8 mouse cellular contexts compared by ENCODE assay signal in the genomic region with DNA sequence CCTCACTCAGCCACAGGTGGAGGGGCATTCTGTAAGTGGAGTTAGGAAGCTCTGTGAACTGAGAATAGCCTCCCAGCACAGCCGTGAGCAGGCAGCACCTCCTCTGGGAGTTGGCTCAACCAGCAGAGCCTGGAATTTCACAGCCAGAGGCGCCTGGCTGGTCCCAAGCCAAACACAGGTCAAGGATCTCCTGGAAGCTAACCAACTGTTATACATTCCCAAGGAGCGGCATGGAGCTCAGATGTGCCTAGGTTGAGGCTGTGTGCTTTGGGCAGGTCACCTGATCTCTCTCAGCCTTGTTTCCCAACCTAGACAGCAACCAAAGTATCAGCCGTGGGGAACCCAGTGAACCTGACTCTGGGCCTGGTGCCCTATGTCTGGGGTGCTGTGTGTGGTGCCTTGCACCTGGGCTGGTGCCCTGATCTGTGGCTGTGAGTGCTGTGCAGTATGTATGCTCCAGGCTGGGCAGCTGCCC. TPM values are rescaled to one million over a fixed set of nuclear protein-coding genes. Genes with fewer than 3 reads are reported as not detected.
DNase-seq lines count a peak whose midpoint lies in the region; ATAC-seq and TF ChIP-seq lines count a peak whose summit lies in the region.

No protein-coding gene starts in this region.

- no peaks in the 10 kb centered on the region for H3K36me3 ChIP-seq in forebrain, embryonic 10.5 days (replicated peaks)
- H3K36me3 ChIP-seq in forebrain, embryonic 16.5 days (ENCODE audit: control insufficient read depth, insufficient read depth): no peaks in the 10 kb centered on the region
- H3K36me3 ChIP-seq in heart, postnatal 0 days (replicated peaks; ENCODE audit: control insufficient read depth, insufficient read depth, low read length): no peaks in the 10 kb centered on the region
- no peaks in the 10 kb centered on the region for H3K36me3 ChIP-seq in limb, embryonic 13.5 days
- H3K36me3 ChIP-seq in forebrain, embryonic 12.5 days (replicated peaks): no peaks in the 10 kb centered on the region

- peaks cover 27% of the 10 kb centered on the region for H3K27me3 ChIP-seq in forebrain, embryonic 10.5 days (ENCODE audit: poor library complexity, severe bottlenecking)
- peaks cover 17% of the 10 kb centered on the region for H3K27me3 ChIP-seq in forebrain, embryonic 16.5 days (replicated peaks; ENCODE audit: control insufficient read depth, insufficient read depth, low read length)
- H3K27me3 ChIP-seq in heart, postnatal 0 days (ENCODE audit: control insufficient read depth, insufficient read depth, low read length): peaks cover 21% of the 10 kb centered on the region
- peaks cover 24% of the 10 kb centered on the region for H3K27me3 ChIP-seq in limb, embryonic 13.5 days
- peaks cover 25% of the 10 kb centered on the region for H3K27me3 ChIP-seq in forebrain, embryonic 12.5 days

- whole genome bisulfite sequencing in forebrain, embryonic 10.5 days: 77% methylated on average over 4 of the region's 4 CpGs
- WGBS in forebrain, embryonic 16.5 days: 58% methylated on average over 4 of the region's 4 CpGs
- 11% methylated on average over 4 of the region's 4 CpGs for WGBS in heart, postnatal 0 days
- WGBS in limb, embryonic 13.5 days: 28% methylated on average over 4 of the region's 4 CpGs
- WGBS in forebrain, embryonic 12.5 days: 78% methylated on average over 4 of the region's 4 CpGs

- peaks cover 50% of the 10 kb centered on the region for H3K4me1 ChIP-seq in forebrain, embryonic 10.5 days
- peaks cover 11% of the 10 kb centered on the region for H3K4me1 ChIP-seq in forebrain, embryonic 16.5 days (replicated peaks; ENCODE audit: control insufficient read depth, insufficient read depth, low read length)
- peaks cover 47% of the 10 kb centered on the region for H3K4me1 ChIP-seq in heart, postnatal 0 days (ENCODE audit: control insufficient read depth, insufficient read depth)
- peaks cover 77% of the 10 kb centered on the region for H3K4me1 ChIP-seq in limb, embryonic 13.5 days
- H3K4me1 ChIP-seq in forebrain, embryonic 12.5 days: peaks cover 4% of the 10 kb centered on the region

- ATAC-seq in forebrain, embryonic 16.5 days: no peak
- peak; percentile 39 for ATAC-seq in heart, postnatal 0 days (ENCODE audit: insufficient read depth, low read depth)
- ATAC-seq in limb, embryonic 13.5 days (ENCODE audit: low FRiP score, low read depth): peak; percentile 71
- ATAC-seq in erythroid progenitor cell, adult 5-6 weeks (replicated peaks; ENCODE audit: low FRiP score, poor library complexity, severe bottlenecking): no peak
- ATAC-seq in forebrain, embryonic 12.5 days (ENCODE audit: low FRiP score): no peak

- H3K9me3 ChIP-seq in forebrain, embryonic 10.5 days: no peaks in the 10 kb centered on the region
- H3K9me3 ChIP-seq in forebrain, embryonic 16.5 days (ENCODE audit: control insufficient read depth, low read length): no peaks in the 10 kb centered on the region
- H3K9me3 ChIP-seq in heart, postnatal 0 days (replicated peaks; ENCODE audit: control insufficient read depth, low read length): no peaks in the 10 kb centered on the region
- H3K9me3 ChIP-seq in limb, embryonic 13.5 days: no peaks in the 10 kb centered on the region
- H3K9me3 ChIP-seq in forebrain, embryonic 12.5 days: no peaks in the 10 kb centered on the region

- peak overlapping the region; percentile 25; the same call in 1 of the 2 replicates for H3K27ac ChIP-seq in forebrain, embryonic 10.5 days
- no peak overlapping the region for H3K27ac ChIP-seq in forebrain, embryonic 16.5 days (ENCODE audit: low read length)
- peak overlapping the region; percentile 72 for H3K27ac ChIP-seq in heart, postnatal 0 days (ENCODE audit: low read depth)
- peak overlapping the region; percentile 62; the same call in 1 of the 2 replicates for H3K27ac ChIP-seq in limb, embryonic 13.5 days
- no peak overlapping the region for H3K27ac ChIP-seq in forebrain, embryonic 12.5 days

- no peak for DNase-seq in forebrain, embryonic 10.5 days (ENCODE audit: extremely low spot score, low spot score)
- DNase-seq in brain, embryonic 14.5 days (ENCODE audit: low read depth): peak; percentile 18
- peak; percentile 76 for DNase-seq in heart, postnatal 0 days (ENCODE audit: low spot score)
- DNase-seq in frontal cortex, postnatal 25 days (ENCODE audit: low spot score in 2 of 2): no peak

- no peak for TF ChIP-seq POLR2A in brain, embryonic 14.5 days (IDR thresholded peaks at IDR 0.05; ENCODE audit: borderline replicate concordance, extremely low read depth, insufficient read depth, insufficient read length, poor library complexity, severe bottlenecking)

- no peak overlapping the region for H3K9ac ChIP-seq in forebrain, embryonic 16.5 days (replicated peaks; ENCODE audit: low read depth, low read length)
- no peak overlapping the region for H3K9ac ChIP-seq in heart, postnatal 0 days (replicated peaks; ENCODE audit: low read depth, low read length)
- no peak overlapping the region for H3K9ac ChIP-seq in limb, embryonic 13.5 days
- H3K9ac ChIP-seq in forebrain, embryonic 12.5 days: no peak overlapping the region

- no peak overlapping the region for H3K4me2 ChIP-seq in forebrain, embryonic 16.5 days (ENCODE audit: low read length)
- no peak overlapping the region for H3K4me2 ChIP-seq in heart, postnatal 0 days (ENCODE audit: low read depth, low read length)
- H3K4me2 ChIP-seq in limb, embryonic 13.5 days (replicated peaks): no peak overlapping the region
- no peak overlapping the region for H3K4me2 ChIP-seq in forebrain, embryonic 12.5 days

- TF ChIP-seq EP300 in heart, postnatal 0 days (IDR thresholded peaks at IDR 0.05; ENCODE audit: low read depth): no peak

- H3K4me3 ChIP-seq in forebrain, embryonic 10.5 days: no peak overlapping the region
- no peak overlapping the region for H3K4me3 ChIP-seq in forebrain, embryonic 16.5 days (replicated peaks; ENCODE audit: low read length)
- H3K4me3 ChIP-seq in heart, postnatal 0 days (ENCODE audit: low read depth, low read length): no peak overlapping the region
- no peak overlapping the region for H3K4me3 ChIP-seq in limb, embryonic 13.5 days
- no peak overlapping the region for H3K4me3 ChIP-seq in forebrain, embryonic 12.5 days (replicated peaks)

- TF ChIP-seq CTCF in brain, embryonic 14.5 days (IDR thresholded peaks at IDR 0.05; ENCODE audit: borderline replicate concordance, extremely low read depth, insufficient read depth, insufficient read length): no peak
- TF ChIP-seq CTCF in heart, postnatal 0 days (IDR thresholded peaks at IDR 0.05; ENCODE audit: low read depth): peak; percentile 23; the same call in 1 of the 2 replicates

RNA-seq across cellular contexts. Expression of gene Htra3, which starts 5.5 kb away (rescaled TPM):
- 3.1 and 3.6 TPM in 2 replicates for polyA plus RNA-seq in forebrain, embryonic 10.5 days (2016; fragmentation: Nextera tagmentation; extraction: Ambion mirVana)
- polyA plus RNA-seq in forebrain, embryonic 16.5 days (2015; fragmentation: Nextera tagmentation; extraction: Ambion mirVana): 11.3 and 11.8 TPM in 2 replicates
- polyA plus RNA-seq in brain, embryonic 14.5 days (2012; rRNA removed): 8.1 and 14.8 TPM in 2 replicates
- total RNA-seq in heart, postnatal 0 days (2014; rRNA removed; ENCODE audit: low replicate concordance): 43.3 and 49.5 TPM in 2 replicates
- polyA plus RNA-seq in heart, postnatal 0 days (2015; fragmentation: Nextera tagmentation; extraction: Ambion mirVana): 17.2 and 19.2 TPM in 2 replicates
- polyA plus RNA-seq in limb, embryonic 13.5 days (2015; fragmentation: Nextera tagmentation; extraction: Ambion mirVana): 19.4 and 20.1 TPM in 2 replicates
- not detected in 2 replicates for total RNA-seq in erythroid progenitor cell, adult 5-6 weeks (2015; ENCODE audit: low replicate concordance)
- not detected in 2 replicates for total RNA-seq in erythroid progenitor cell, adult 5-6 weeks (2017; ENCODE audit: low replicate concordance)
- 5.9 and 8.2 TPM in 2 replicates for polyA plus RNA-seq in forebrain, embryonic 12.5 days (2016; fragmentation: Nextera tagmentation; extraction: Ambion mirVana)

Comparison
In these comparisons a context has a peak if more than half of its experiments do, and no peak if none do; other contexts are left out.
1. H3K27ac ChIP-seq: peak in forebrain, embryonic 10.5 days (single experiment), heart, postnatal 0 days (single experiment) and limb, embryonic 13.5 days (single experiment); none in forebrain, embryonic 16.5 days (single experiment) and forebrain, embryonic 12.5 days (single experiment).
2. DNase-seq: peak in brain, embryonic 14.5 days (single experiment) and heart, postnatal 0 days (single experiment); none in forebrain, embryonic 10.5 days (single experiment) and frontal cortex, postnatal 25 days (0 of 2).
3. ATAC-seq: peak in heart, postnatal 0 days (single experiment) and limb, embryonic 13.5 days (single experiment); none in forebrain, embryonic 16.5 days (single experiment), erythroid progenitor cell, adult 5-6 weeks (single experiment) and forebrain, embryonic 12.5 days (single experiment).